Mouse (Mus musculus): ENCODE measurements around the gene Stk38. TPM values are rescaled to one million over a fixed set of nuclear protein-coding genes. Genes with fewer than 3 reads are reported as not detected.

Gene Stk38
- polyA plus RNA-seq (2015; fragmentation: Nextera tagmentation; extraction: Ambion mirVana) = 71.8 and 89.7 TPM in 2 replicates

DNA sequence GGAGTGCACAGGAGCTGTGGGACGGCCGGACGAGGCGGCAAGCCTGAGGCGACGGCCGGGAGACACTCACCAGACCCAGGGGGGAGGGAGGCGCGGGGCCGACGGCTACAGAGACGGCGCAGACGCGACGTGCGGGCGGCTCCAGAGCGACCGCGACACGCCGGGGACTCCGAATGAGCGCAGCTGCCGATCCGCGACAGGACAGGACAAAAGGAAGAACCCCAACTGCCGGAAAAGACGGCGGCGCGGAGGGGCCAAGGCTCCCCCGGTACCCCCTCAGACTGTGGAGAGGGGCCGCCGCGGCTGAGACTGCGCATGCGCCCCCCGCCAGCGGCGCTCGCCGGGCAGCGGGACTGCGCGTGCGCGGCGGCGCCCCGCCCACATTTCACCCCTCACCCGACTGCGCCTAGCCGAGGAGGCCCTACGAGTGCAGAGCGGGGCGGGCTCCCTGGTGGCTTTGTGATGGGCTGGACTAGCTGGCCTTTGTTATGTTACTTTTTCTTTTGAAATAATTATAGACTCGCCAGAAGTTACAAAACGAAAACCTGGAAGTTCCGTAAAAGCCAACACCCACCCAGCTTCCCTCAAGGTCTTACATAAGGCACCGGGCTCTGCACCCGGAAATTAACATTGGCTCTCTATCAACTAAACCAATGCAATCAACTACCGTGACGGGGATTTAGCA is at the start of gene Stk38:
TSS of gene Stk38 (minus strand) at position 355 of the 685 bp plus-strand sequence.
- ATAC-seq = peak; percentile 93
- under 1% methylated on average over 56 of the region's 65 CpGs for WGBS
- H3K9ac ChIP-seq (ENCODE audit: low read depth, low read length) = peak within 1 kb of the TSS; percentile 95
- H3K36me3 ChIP-seq (ENCODE audit: control insufficient read depth, insufficient read depth, low read length) = no peaks in the 10 kb centered on the region
- no peaks in the 10 kb centered on the region for H3K9me3 ChIP-seq (ENCODE audit: control insufficient read depth, low read length)
- peak within 1 kb of the TSS; percentile 64 for H3K4me2 ChIP-seq (ENCODE audit: low read length)
- H3K4me3 ChIP-seq (ENCODE audit: low read length) = peak within 1 kb of the TSS; percentile 82
- H3K27ac ChIP-seq (ENCODE audit: low read depth, low read length) = peak within 1 kb of the TSS; percentile 93
- H3K27me3 ChIP-seq (replicated peaks; ENCODE audit: control insufficient read depth, insufficient read depth, low read length) = no peaks in the 10 kb centered on the region
- H3K4me1 ChIP-seq (ENCODE audit: control insufficient read depth, insufficient read depth, low read depth, low read length) = peaks cover 14% of the 10 kb centered on the region

DNA sequence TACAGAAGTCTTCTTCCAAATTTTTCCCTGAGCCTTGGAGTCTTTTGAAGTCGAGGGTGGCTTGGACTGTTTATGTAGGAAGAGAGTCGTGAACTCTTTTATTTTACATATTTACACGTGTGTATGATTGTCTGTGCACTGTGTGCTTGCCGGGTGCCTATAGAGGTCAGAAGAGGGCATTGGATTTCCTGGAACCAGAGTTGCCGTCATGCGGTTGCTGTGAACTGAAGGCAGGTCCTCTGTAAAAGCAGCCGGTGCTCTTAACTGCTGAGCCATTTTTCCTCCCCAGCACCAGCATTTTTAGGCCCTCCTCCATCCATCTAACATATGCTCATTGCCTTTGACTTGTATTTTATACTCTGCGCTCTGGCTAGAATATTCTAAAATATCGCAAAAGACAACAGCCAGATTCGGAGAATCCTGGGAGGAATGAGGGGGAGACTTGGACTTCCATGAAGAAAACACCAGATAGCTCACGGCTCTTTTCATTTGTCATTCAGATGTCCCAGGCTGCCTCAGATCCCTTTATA is 49.6 kb upstream of the Stk38 start:
- Histone ChIP-seq H3K9ac (ENCODE audit: low read depth, low read length) (no peak overlapping the region), H3K27ac (ENCODE audit: low read depth, low read length) (no peak overlapping the region), H3K4me2 (ENCODE audit: low read length) (no peak overlapping the region), H3K4me3 (ENCODE audit: low read length) (no peak overlapping the region), H3K4me1 (ENCODE audit: control insufficient read depth, insufficient read depth, low read depth, low read length) (peaks cover 13% of the 10 kb centered on the region), H3K9me3 (ENCODE audit: control insufficient read depth, low read length) (no peaks in the 10 kb centered on the region), H3K36me3 (ENCODE audit: control insufficient read depth, insufficient read depth, low read length) (no peaks in the 10 kb centered on the region), H3K27me3 (replicated peaks; ENCODE audit: control insufficient read depth, insufficient read depth, low read length) (no peaks in the 10 kb centered on the region)
- WGBS = 77% methylated on average over 11 of the region's 11 CpGs
- ATAC-seq = no peak

DNA sequence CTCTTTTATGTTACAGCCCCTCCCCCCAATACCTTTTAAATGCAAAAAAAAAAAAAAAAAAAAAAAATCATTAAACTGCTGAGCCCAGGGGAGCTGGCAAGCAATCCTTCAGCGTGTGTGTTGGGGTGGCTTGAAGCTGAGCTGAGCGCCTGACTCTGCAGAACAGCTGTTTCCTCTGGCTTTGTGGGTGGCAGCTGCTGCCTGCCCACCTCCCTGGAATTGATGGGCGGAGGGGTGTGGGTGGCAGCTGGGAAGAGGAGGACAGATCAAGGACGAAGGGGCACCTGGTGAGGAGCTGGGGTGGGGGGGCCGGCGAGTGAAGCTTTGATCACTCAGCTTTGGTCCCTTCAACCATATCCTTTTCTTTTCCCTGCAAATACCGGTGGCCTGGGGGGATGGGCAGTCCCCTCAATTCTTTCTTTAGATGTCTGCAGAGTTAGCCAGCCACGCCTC is 48.9 kb upstream of the Stk38 start:
- WGBS = 4% methylated on average over 8 of the region's 8 CpGs
- Histone ChIP-seq H3K36me3 (ENCODE audit: control insufficient read depth, insufficient read depth, low read length) (no peaks in the 10 kb centered on the region), H3K9me3 (ENCODE audit: control insufficient read depth, low read length) (no peaks in the 10 kb centered on the region), H3K9ac (ENCODE audit: low read depth, low read length) (no peak overlapping the region), H3K27ac (ENCODE audit: low read depth, low read length) (no peak overlapping the region), H3K4me1 (ENCODE audit: control insufficient read depth, insufficient read depth, low read depth, low read length) (peaks cover 10% of the 10 kb centered on the region), H3K4me3 (ENCODE audit: low read length) (no peak overlapping the region), H3K27me3 (replicated peaks; ENCODE audit: control insufficient read depth, insufficient read depth, low read length) (no peaks in the 10 kb centered on the region), H3K4me2 (ENCODE audit: low read length) (no peak overlapping the region)
- no peak for ATAC-seq

DNA sequence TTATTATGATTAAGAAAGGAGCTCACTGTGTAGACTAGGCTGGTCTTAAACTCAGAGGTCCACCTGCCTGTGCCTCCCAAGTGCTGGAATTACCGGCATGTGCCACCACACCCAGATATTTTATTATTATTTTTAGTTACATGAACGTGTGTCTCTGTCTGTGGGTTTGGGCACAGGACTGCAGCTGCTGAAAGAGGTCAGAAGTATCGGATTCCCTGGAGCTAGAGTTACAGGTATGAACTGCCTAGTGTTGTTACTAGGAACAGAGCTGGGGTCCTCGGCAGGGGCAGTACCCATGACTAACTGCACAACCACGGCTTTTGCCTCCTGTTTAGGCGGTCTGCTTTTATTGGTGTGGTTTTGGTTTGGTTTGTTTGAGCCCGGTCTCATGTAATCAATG is 48.4 kb upstream of the Stk38 start:
- no peak for ATAC-seq
- H3K9ac ChIP-seq (ENCODE audit: low read depth, low read length) = no peak overlapping the region
- WGBS = 33% methylated on average over 7 of the region's 7 CpGs
- H3K27me3 ChIP-seq (replicated peaks; ENCODE audit: control insufficient read depth, insufficient read depth, low read length) = no peaks in the 10 kb centered on the region
- H3K4me2 ChIP-seq (ENCODE audit: low read length) = no peak overlapping the region
- H3K4me3 ChIP-seq (ENCODE audit: low read length) = no peak overlapping the region
- H3K9me3 ChIP-seq (ENCODE audit: control insufficient read depth, low read length) = no peaks in the 10 kb centered on the region
- peaks cover 11% of the 10 kb centered on the region for H3K4me1 ChIP-seq (ENCODE audit: control insufficient read depth, insufficient read depth, low read depth, low read length)
- H3K36me3 ChIP-seq (ENCODE audit: control insufficient read depth, insufficient read depth, low read length) = no peaks in the 10 kb centered on the region
- no peak overlapping the region for H3K27ac ChIP-seq (ENCODE audit: low read depth, low read length)

DNA sequence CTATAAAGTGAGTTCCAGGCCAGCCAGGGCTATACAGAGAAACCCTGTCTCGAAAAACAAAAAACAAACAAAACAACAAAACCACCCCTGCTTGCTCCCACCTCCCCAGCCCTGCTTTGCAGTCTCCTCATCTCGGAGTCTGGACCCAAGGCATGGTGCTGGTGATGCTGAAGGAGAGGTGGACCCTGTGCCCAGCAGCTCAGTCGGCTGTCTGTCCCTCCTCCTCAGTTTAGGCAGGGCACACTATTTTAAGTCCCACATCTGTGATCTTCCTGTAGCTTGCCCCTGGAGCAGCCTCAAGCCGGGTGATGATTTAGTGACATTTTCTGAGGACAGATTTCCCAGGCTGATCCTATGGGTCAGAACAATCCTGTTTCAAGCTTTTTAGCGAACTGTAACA is 47.8 kb upstream of the Stk38 start:
- Histone ChIP-seq H3K27ac (ENCODE audit: low read depth, low read length) (no peak overlapping the region), H3K27me3 (replicated peaks; ENCODE audit: control insufficient read depth, insufficient read depth, low read length) (no peaks in the 10 kb centered on the region), H3K4me3 (ENCODE audit: low read length) (no peak overlapping the region), H3K4me2 (ENCODE audit: low read length) (no peak overlapping the region), H3K9ac (ENCODE audit: low read depth, low read length) (no peak overlapping the region), H3K36me3 (ENCODE audit: control insufficient read depth, insufficient read depth, low read length) (no peaks in the 10 kb centered on the region), H3K9me3 (ENCODE audit: control insufficient read depth, low read length) (no peaks in the 10 kb centered on the region), H3K4me1 (ENCODE audit: control insufficient read depth, insufficient read depth, low read depth, low read length) (peaks cover 14% of the 10 kb centered on the region)
- no peak for ATAC-seq
- WGBS = 51% methylated on average over 5 of the region's 5 CpGs

DNA sequence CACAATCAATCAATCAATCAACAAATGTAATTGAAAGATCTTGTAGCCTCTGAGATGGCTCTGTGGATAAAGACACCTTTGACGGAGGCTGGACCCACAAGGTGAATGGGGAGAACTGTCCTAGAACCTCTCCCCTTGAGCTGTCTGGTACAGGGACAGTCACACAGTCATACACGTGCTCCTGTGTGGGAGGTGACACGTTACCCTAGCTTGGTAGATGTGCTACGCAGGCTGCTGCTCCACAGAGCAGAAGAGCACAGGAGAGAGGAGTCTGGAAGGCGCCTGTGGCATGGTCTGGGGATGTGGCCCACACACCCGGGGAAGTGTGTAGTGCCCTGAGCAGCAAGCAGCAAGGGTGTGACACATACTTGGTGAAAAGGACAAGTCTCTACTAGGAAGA is 46.6 kb upstream of the Stk38 start:
- H3K36me3 ChIP-seq (ENCODE audit: control insufficient read depth, insufficient read depth, low read length) = no peaks in the 10 kb centered on the region
- 86% methylated on average over 6 of the region's 6 CpGs for WGBS
- H3K27me3 ChIP-seq (replicated peaks; ENCODE audit: control insufficient read depth, insufficient read depth, low read length) = no peaks in the 10 kb centered on the region
- H3K4me2 ChIP-seq (ENCODE audit: low read length) = no peak overlapping the region
- H3K27ac ChIP-seq (ENCODE audit: low read depth, low read length) = no peak overlapping the region; the same call in 1 of the 2 replicates
- H3K9ac ChIP-seq (ENCODE audit: low read depth, low read length) = no peak overlapping the region
- H3K4me3 ChIP-seq (ENCODE audit: low read length) = no peak overlapping the region
- no peak for ATAC-seq
- peaks cover 14% of the 10 kb centered on the region for H3K4me1 ChIP-seq (ENCODE audit: control insufficient read depth, insufficient read depth, low read depth, low read length)
- no peaks in the 10 kb centered on the region for H3K9me3 ChIP-seq (ENCODE audit: control insufficient read depth, low read length)

DNA sequence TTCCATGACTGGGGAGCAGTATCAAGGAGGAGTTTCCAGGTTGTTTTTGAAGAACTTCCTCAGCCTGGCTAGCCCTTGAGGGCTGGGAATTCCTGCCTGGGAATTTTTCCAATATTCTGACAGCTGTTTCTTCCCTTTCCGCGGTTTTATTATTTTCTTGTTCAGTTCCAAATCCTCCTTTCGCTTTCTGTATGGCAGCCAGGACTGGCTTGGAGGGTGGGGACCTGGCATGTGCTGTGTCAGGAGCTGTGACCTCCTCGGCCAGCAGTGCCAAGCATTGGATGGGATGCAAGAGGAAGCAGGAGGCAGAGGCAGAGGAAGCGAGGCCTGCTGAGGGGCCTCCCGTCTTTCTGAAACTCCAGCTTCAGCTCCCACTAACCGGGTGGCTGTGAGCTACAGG is 46.0 kb upstream of the Stk38 start:
- WGBS = 47% methylated on average over 7 of the region's 7 CpGs
- H3K4me1 ChIP-seq (ENCODE audit: control insufficient read depth, insufficient read depth, low read depth, low read length) = peaks cover 14% of the 10 kb centered on the region
- H3K9me3 ChIP-seq (ENCODE audit: control insufficient read depth, low read length) = no peaks in the 10 kb centered on the region
- H3K4me2 ChIP-seq (ENCODE audit: low read length) = no peak overlapping the region
- no peak overlapping the region for H3K4me3 ChIP-seq (ENCODE audit: low read length)
- H3K9ac ChIP-seq (ENCODE audit: low read depth, low read length) = no peak overlapping the region
- no peaks in the 10 kb centered on the region for H3K27me3 ChIP-seq (replicated peaks; ENCODE audit: control insufficient read depth, insufficient read depth, low read length)
- no peaks in the 10 kb centered on the region for H3K36me3 ChIP-seq (ENCODE audit: control insufficient read depth, insufficient read depth, low read length)
- no peak for ATAC-seq
- no peak overlapping the region; the same call in 1 of the 2 replicates for H3K27ac ChIP-seq (ENCODE audit: low read depth, low read length)

DNA sequence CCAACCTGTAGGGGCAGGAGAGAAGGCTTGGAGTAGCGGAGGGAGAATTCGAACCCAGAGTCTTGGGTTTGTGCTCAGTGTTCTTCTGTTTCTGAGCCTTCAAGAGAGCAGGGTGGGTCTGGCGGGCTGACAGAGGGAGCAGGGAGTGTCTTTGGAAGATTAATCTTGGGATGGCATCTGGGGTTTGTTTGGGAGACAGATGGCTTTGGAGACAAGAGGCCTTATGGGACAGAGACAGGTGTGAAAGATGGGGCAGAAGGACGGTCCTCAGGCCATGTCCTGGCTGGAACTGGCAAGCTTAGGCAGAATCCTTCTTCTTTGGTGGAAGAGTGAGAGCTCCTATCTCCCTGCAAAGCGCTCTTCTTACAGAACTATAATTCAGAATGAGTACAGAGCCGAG is 45.3 kb upstream of the Stk38 start:
- Histone ChIP-seq H3K4me3 (ENCODE audit: low read length) (no peak overlapping the region), H3K9ac (ENCODE audit: low read depth, low read length) (no peak overlapping the region)

DNA sequence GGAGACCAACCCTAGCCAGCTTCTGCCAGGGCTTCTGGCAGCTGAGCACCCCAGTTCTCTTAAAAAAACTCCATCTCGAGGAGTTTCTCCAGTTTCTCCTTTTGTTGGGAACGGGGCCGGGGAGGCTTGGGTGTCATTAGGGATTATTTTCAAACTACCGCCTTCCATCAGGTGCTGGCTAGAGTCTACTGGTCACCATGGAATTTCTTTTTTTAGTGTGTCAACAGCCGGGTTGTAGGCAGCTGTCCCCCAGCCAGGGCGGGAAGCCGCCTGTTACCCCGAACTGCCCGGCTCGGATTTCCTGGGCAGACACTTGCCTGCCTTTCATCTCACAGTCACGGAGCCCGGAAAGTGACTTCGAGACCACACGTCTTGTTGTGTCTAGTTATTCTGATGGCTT is 43.0 kb upstream of the Stk38 start:
- Histone ChIP-seq H3K27me3 (replicated peaks; ENCODE audit: control insufficient read depth, insufficient read depth, low read length) (no peaks in the 10 kb centered on the region), H3K36me3 (ENCODE audit: control insufficient read depth, insufficient read depth, low read length) (peaks cover 6% of the 10 kb centered on the region; the same call in 1 of the 2 replicates), H3K4me2 (ENCODE audit: low read length) (no peak overlapping the region), H3K27ac (ENCODE audit: low read depth, low read length) (no peak overlapping the region), H3K9me3 (ENCODE audit: control insufficient read depth, low read length) (no peaks in the 10 kb centered on the region), H3K9ac (ENCODE audit: low read depth, low read length) (no peak overlapping the region), H3K4me3 (ENCODE audit: low read length) (no peak overlapping the region), H3K4me1 (ENCODE audit: control insufficient read depth, insufficient read depth, low read depth, low read length) (peaks cover 4% of the 10 kb centered on the region; the same call in 1 of the 2 replicates)
- peak; percentile 40; the same call in 1 of the 2 replicates for ATAC-seq
- WGBS = 55% methylated on average over 14 of the region's 14 CpGs

More for the DNA sequence above, 45.3 kb upstream of the Stk38 start:
- 82% methylated on average over 6 of the region's 6 CpGs for WGBS
- no peaks in the 10 kb centered on the region for H3K36me3 ChIP-seq (ENCODE audit: control insufficient read depth, insufficient read depth, low read length)
- peaks cover 11% of the 10 kb centered on the region for H3K4me1 ChIP-seq (ENCODE audit: control insufficient read depth, insufficient read depth, low read depth, low read length)
- no peaks in the 10 kb centered on the region for H3K9me3 ChIP-seq (ENCODE audit: control insufficient read depth, low read length)
- no peak overlapping the region for H3K27ac ChIP-seq (ENCODE audit: low read depth, low read length)
- no peak for ATAC-seq
- H3K27me3 ChIP-seq (replicated peaks; ENCODE audit: control insufficient read depth, insufficient read depth, low read length) = no peaks in the 10 kb centered on the region
- H3K4me2 ChIP-seq (ENCODE audit: low read length) = no peak overlapping the region
